Mouse (Mus musculus) heart, embryonic 13.5 days (tissue): ENCODE results near the gene Vax2. TPM values are rescaled to one million over a fixed set of nuclear protein-coding genes. Genes with fewer than 3 reads are reported as not detected.

ENCODE experiments used
- ATAC-seq: fragments of 200-750 bp; cut with Nextera tagmentation; 2 replicates; pipeline ENCODE4 v1.8.0; 2017; ENCODE audit warnings: moderate TSS enrichment; ENCODE audit not compliant: insufficient number of reproducible peaks, low FRiP score, low TSS enrichment; ENCODE audit errors: extremely low read depth
- H3K27ac ChIP-seq: fragments of 300-500 bp; sonication (generic); replicated peaks from 2 replicates; pipeline ENCODE4 v1.5.1; 2015; ENCODE audit warnings: moderate library complexity, mild to moderate bottlenecking, inconsistent platforms
- H3K27me3 ChIP-seq: fragments of 300-500 bp; sonication (generic); replicated peaks from 2 replicates; pipeline ENCODE4 v1.6.1; 2015; ENCODE audit warnings: mild to moderate bottlenecking, inconsistent platforms
- H3K36me3 ChIP-seq: fragments of 300-500 bp; sonication (generic); 2 replicates; pipeline ENCODE4 v1.6.1; 2015; ENCODE audit warnings: mild to moderate bottlenecking, inconsistent platforms
- H3K4me1 ChIP-seq: fragments of 300-500 bp; sonication (generic); 2 replicates; pipeline ENCODE4 v1.6.1; 2015; ENCODE audit warnings: inconsistent platforms
- H3K4me2 ChIP-seq: fragments of 300-500 bp; sonication (generic); 2 replicates; pipeline ENCODE4 v1.6.1; 2015; ENCODE audit warnings: inconsistent platforms, mild to moderate bottlenecking, moderate library complexity
- H3K4me3 ChIP-seq: fragments of 300-500 bp; sonication (generic); 2 replicates; pipeline ENCODE4 v1.5.1; 2015; ENCODE audit warnings: moderate library complexity, mild to moderate bottlenecking, inconsistent platforms
- H3K9ac ChIP-seq: fragments of 300-500 bp; sonication (generic); 2 replicates; pipeline ENCODE4 v1.6.1; 2015; ENCODE audit warnings: inconsistent platforms, mild to moderate bottlenecking, moderate library complexity
- H3K9me3 ChIP-seq: fragments of 300-500 bp; sonication (generic); 2 replicates; pipeline ENCODE4 v1.6.1; 2016; ENCODE audit warnings: inconsistent platforms
- WGBS: fragments of 180-500 bp; shearing (Covaris S2); methylation state at CpG from one replicate; pipeline ENCODE4 v1.1.7; 2015; ENCODE audit warnings: mixed read lengths; 5-methylcytosine and 5-hydroxymethylcytosine counted together
- polyA plus RNA-seq: library from polyadenylated mRNA; unstranded; fragments of >200 nt; fragmentation: Nextera tagmentation; extraction: Ambion mirVana; gene quantifications from 2 replicates; pipeline ENCODE4 v1.2.1, GENCODE M21; 2015

The Vax2 gene
- polyA plus RNA-seq, 1 experiment from 2014 or later, result not detected

DNA sequence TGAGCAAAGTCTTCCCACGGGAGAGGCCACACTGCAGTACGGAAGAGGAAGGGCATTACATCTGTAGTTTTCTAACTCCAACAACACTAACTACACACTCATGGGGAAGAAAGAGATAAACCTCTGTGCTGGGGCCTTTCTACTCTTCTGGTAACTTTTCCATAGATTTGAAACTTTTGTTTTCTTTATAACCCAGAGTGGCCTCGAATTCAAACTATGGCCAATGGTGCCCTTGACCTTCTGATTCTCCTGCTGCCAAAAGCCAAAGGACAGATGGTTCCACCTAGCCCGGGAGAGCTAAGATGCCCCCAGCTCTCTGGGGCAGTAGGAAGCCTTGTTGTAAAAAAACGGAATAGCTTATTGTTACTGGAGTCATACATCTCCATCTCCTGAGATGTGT lies 11.1 kb upstream of the Vax2 start:
- Histone ChIP-seq H3K4me3 (no peak overlapping the region), H3K27ac (no peak overlapping the region), H3K36me3 (no peaks in the 10 kb centered on the region), H3K9ac (no peak overlapping the region), H3K4me2 (no peak overlapping the region), H3K4me1 (peaks cover 7% of the 10 kb centered on the region), H3K27me3 (peaks cover 96% of the 10 kb centered on the region), H3K9me3 (no peaks in the 10 kb centered on the region)
- no peak for ATAC-seq
- WGBS, result 3% methylated on average over 5 of the region's 5 CpGs

GRCm38 (mm10) chr6:83701001-83701400 lies 10.1 kb upstream of the Vax2 start:
- Histone ChIP-seq H3K36me3 (no peaks in the 10 kb centered on the region), H3K4me2 (no peak overlapping the region), H3K4me3 (no peak overlapping the region), H3K27me3 (peaks cover 96% of the 10 kb centered on the region), H3K9ac (no peak overlapping the region), H3K4me1 (peaks cover 7% of the 10 kb centered on the region), H3K27ac (no peak overlapping the region), H3K9me3 (no peaks in the 10 kb centered on the region)
- WGBS, result under 1% methylated on average over 11 of the region's 11 CpGs
- ATAC-seq, result no peak

GRCm38 (mm10) chr6:83702146-83702999 lies 8.7 kb upstream of the Vax2 start:
- H3K9me3 ChIP-seq, result no peaks in the 10 kb centered on the region
- no peak overlapping the region for H3K9ac ChIP-seq
- H3K4me3 ChIP-seq, result peak overlapping the region; percentile 23
- WGBS, result 1% methylated on average over 53 of the region's 53 CpGs
- peak overlapping the region; percentile 41 for H3K4me2 ChIP-seq
- no peak for ATAC-seq
- H3K4me1 ChIP-seq, result peaks cover 7% of the 10 kb centered on the region
- no peaks in the 10 kb centered on the region for H3K36me3 ChIP-seq
- no peak overlapping the region for H3K27ac ChIP-seq
- peaks cover 96% of the 10 kb centered on the region for H3K27me3 ChIP-seq

DNA sequence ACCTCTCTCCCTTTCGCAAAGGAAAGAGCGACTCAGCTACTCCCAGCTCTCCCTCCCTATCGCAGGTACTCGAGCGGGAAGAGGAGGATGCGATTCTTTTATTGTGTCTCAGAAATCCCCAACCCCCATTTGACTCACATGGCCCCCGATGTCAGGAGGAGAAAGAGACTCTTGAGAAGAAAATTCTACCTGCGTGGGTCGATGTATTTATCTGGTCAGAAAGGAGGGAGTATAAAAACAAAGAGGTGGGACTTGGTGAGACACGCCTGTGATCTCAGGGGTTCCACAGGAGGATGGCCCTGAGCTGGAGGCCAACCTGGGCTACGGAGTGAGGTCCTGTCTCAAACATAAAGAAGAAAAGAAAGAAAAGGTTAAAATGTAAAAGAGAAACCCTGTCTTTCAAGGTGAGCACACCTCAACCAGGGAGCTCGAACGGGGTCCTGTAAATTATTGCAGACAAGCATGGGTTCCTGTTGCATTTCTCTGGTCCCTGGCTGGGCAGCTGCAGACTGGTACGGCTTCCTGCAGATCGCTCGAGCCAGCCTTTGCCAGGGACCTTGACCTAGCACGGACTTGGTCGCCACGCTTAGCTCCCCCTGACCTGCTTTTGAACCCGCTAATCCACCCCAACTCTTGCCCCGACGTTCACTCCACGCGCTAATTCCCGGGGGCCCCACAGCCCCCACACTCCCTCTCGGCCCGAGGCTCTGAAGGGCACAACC lies 7.9 kb upstream of the Vax2 start:
- no peaks in the 10 kb centered on the region for H3K36me3 ChIP-seq
- peaks cover 7% of the 10 kb centered on the region for H3K4me1 ChIP-seq
- H3K4me3 ChIP-seq, result no peak overlapping the region
- no peaks in the 10 kb centered on the region for H3K9me3 ChIP-seq
- H3K27me3 ChIP-seq, result peaks cover 96% of the 10 kb centered on the region
- WGBS, result under 1% methylated on average over 27 of the region's 27 CpGs
- H3K27ac ChIP-seq, result no peak overlapping the region
- no peak overlapping the region for H3K4me2 ChIP-seq
- H3K9ac ChIP-seq, result no peak overlapping the region
- no peak for ATAC-seq

GRCm38 (mm10) chr6:83703722-83704078 lies 7.4 kb upstream of the Vax2 start:
- WGBS, result 2% methylated on average over 10 of the region's 10 CpGs

DNA sequence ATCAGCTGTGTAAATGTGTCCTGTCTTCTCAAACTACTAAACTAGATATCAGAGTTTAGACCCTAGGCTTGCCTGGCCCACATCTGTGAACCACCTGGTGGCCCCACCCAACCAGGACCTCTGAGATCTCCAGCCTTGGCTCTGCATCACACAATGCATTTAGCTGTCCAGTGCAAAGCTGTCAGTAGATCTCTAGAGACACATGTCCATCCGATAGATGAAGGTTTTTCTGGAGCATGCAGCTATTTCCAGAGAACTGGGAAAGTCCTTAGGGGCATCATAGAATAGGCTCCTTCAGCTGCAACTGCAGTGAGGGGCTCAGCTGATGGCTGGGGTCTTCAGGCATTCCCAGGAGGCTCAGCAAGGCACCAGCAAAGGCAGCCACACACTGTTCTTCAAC lies 6.8 kb upstream of the Vax2 start:
- H3K9me3 ChIP-seq, result no peaks in the 10 kb centered on the region
- H3K27ac ChIP-seq, result no peak overlapping the region
- no peak overlapping the region for H3K4me2 ChIP-seq
- H3K27me3 ChIP-seq, result peaks cover 96% of the 10 kb centered on the region
- peaks cover 7% of the 10 kb centered on the region for H3K4me1 ChIP-seq
- no peak overlapping the region for H3K9ac ChIP-seq
- ATAC-seq, result no peak
- WGBS, result 10% methylated on average over 1 of the region's 1 CpGs
- no peak overlapping the region for H3K4me3 ChIP-seq
- H3K36me3 ChIP-seq, result no peaks in the 10 kb centered on the region

More at GRCm38 (mm10) chr6:83703722-83704078, 7.4 kb upstream of the Vax2 start:
- no peak overlapping the region for H3K27ac ChIP-seq
- H3K4me1 ChIP-seq, result peaks cover 7% of the 10 kb centered on the region
- no peak overlapping the region for H3K4me3 ChIP-seq
- no peaks in the 10 kb centered on the region for H3K36me3 ChIP-seq
- peaks cover 96% of the 10 kb centered on the region for H3K27me3 ChIP-seq
- no peak for ATAC-seq
- no peak overlapping the region for H3K9ac ChIP-seq
- H3K9me3 ChIP-seq, result no peaks in the 10 kb centered on the region
- H3K4me2 ChIP-seq, result no peak overlapping the region

DNA sequence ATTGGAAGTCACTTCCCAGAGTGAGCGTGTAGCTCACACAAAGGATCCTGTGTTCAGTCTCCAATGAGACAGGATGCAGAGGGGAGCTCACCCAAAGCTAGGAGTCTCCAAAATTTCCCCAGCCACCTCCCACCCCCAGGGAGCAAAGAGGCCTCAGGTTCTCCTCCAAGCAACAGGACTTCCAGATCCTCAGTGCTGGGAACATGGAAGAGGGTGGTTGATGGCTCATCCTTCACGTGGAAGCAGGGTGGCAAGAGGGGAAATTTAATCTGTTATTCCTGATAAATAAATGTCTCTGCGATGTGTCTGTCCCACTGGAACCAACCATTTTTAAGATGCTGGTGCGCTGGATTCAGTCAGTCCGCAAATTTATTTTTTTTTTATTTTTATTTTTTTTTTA lies 6.4 kb upstream of the Vax2 start:
- H3K27ac ChIP-seq, result no peak overlapping the region
- H3K4me1 ChIP-seq, result peaks cover 7% of the 10 kb centered on the region
- peaks cover 96% of the 10 kb centered on the region for H3K27me3 ChIP-seq
- H3K4me3 ChIP-seq, result no peak overlapping the region
- 22% methylated on average over 5 of the region's 5 CpGs for WGBS
- no peak for ATAC-seq
- H3K9me3 ChIP-seq, result no peaks in the 10 kb centered on the region
- no peak overlapping the region for H3K9ac ChIP-seq
- no peak overlapping the region for H3K4me2 ChIP-seq
- H3K36me3 ChIP-seq, result no peaks in the 10 kb centered on the region

DNA sequence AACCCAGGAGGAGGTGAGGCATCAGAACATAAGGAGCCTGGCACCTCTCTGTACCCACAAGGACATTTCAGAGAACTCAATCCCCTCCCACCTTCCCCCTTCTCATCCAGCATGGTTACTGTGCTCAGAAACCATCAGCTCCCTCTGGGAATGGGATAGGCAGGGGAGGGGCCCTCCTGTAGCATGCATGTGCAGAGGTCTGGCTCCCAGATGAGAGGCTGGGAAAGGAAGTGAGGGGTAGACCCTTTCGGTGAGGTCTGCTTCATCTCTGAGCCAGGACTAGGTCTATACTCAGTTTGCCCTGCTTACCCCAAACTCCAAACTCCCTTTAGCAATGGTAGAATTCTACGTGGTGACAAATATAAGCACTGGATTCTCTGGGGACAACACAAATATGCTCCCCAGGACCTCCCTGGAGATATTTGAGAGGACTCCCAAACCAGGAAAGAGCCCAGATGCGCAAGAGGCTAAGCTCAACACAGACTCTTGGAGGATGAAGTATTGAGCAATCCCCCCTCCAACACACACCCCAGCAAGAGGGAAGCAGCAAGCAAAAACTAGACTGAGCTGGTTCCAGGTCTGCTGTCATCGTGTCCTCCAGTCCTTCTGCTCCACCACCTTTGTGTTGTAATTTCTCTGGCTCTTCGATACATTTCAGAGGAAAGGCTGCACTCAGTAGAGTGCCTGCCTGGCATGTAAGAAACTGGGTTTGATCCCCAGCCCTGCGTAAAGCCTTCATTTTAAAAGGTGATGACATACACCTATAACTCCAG lies 3.1 kb upstream of the Vax2 start:
- H3K36me3 ChIP-seq, result no peaks in the 10 kb centered on the region
- no peak for ATAC-seq
- 6% methylated on average over 6 of the region's 6 CpGs for WGBS
- H3K27ac ChIP-seq, result no peak overlapping the region
- H3K9me3 ChIP-seq, result no peaks in the 10 kb centered on the region
- H3K4me3 ChIP-seq, result no peak overlapping the region
- H3K9ac ChIP-seq, result no peak overlapping the region
- peaks cover 23% of the 10 kb centered on the region for H3K4me1 ChIP-seq
- H3K27me3 ChIP-seq, result peaks cover 100% of the 10 kb centered on the region
- H3K4me2 ChIP-seq, result no peak overlapping the region

DNA sequence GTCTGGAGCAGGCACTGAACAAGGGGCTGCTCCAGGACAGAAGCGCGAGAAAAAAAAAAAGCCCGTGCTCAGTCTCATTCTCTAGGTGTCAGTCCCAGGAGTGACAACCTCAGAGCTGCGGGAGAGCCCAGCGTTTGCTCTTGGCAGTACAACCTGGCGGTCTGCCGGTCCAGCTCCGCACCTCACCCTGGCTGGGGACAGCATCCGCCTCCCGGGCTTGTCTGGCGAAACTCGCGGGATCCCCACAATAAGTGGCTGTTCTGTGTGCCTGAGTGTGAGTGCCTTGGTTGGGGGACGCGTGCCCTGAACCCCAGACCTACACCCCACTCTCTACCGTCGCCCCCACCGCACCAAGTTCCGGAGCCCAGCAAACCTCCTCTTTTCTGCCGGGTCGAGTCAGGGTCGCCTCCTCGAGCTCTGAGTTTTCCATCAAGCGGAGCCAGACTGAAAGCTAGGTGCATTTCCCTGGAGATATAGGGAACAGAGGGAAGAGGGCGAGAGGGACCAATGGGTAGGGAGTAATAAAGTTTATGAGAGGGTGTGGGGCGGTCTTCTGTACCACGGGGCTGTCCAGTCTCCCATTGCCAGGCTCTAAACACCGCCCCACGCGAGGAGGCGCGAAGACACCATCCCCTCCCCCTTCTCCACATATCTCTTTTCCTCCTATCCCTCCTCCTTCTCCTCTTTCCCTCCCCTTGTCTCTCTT lies 550 bp upstream of the Vax2 start:
- Histone ChIP-seq H3K4me2 (peak overlapping the region; percentile 86), H3K27me3 (peaks cover 100% of the 10 kb centered on the region), H3K4me3 (peak overlapping the region; percentile 56), H3K9ac (peak overlapping the region; percentile 37; the same call in 1 of the 2 replicates), H3K9me3 (no peaks in the 10 kb centered on the region), H3K27ac (no peak overlapping the region), H3K36me3 (no peaks in the 10 kb centered on the region), H3K4me1 (peaks cover 35% of the 10 kb centered on the region)
- under 1% methylated on average over 32 of the region's 32 CpGs for WGBS
- ATAC-seq, result peak; percentile 45; the same call in 1 of the 2 replicates

DNA sequence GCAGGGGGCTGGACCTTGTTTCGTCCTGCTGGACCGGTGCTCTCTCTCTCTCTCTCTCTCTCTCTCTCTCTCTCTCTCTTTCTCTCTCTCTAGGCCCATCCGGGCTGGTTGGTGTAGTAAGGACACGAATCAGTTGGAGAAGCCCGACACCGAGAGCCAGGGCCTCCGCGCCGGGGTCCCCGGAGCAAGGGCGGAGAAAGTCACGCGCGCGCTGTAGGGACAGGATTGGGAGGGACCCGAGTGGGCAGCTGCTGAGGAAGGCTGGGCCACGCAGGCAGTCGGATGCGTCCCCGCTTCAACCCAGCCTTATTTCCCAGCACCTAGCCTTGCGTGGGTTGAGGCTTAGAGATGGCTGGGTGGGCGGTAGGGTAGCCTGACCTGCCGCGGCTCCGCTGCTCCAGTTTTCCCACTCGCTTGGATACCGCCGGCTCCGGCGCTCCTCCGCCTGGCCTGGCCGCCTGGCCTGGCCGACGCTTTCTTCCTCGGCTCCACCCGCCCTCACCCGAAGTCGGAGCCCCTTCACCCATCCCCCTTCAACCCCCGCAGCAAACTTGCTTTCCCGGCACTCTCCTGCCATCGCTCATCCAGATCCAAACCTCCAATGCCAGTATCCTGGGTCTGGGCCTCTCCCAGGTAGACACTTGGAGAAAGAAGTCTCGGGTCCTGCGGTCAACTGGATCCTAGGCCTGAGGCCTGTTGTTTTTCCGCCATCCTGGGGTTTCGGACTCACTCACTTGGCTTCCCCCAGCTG lies 836 bp downstream of the Vax2 start:
- peak overlapping the region; percentile 56 for H3K4me3 ChIP-seq
- no peaks in the 10 kb centered on the region for H3K36me3 ChIP-seq
- peaks cover 99% of the 10 kb centered on the region for H3K27me3 ChIP-seq
- peak overlapping the region; percentile 37 for H3K9ac ChIP-seq
- WGBS, result 2% methylated on average over 45 of the region's 45 CpGs
- H3K27ac ChIP-seq, result no peak overlapping the region
- peak overlapping the region; percentile 86 for H3K4me2 ChIP-seq
- H3K9me3 ChIP-seq, result no peaks in the 10 kb centered on the region
- peaks cover 38% of the 10 kb centered on the region for H3K4me1 ChIP-seq
- no peak for ATAC-seq
